Mouse (Mus musculus) kidney, adult 10 weeks (tissue): Measurements from ENCODE around the gene 1700049E17Rik1. TPM values are rescaled to one million over a fixed set of nuclear protein-coding genes. Genes with fewer than 3 reads are reported as not detected.

Experiments
- polyA plus RNA-seq: library from polyadenylated mRNA; stranded (reverse); fragments of 350-450 nt; fragmentation: Illumina TruSeq; extraction: RNeasy Lipid Tissue Mini Kit (QIAGEN cat#74804); gene quantifications from one replicate; pipeline ENCODE4 v1.2.3, GENCODE M21; 2014; ENCODE audit warnings: low read depth, low replicate concordance

The 1700049E17Rik1 gene
- not detected for polyA plus RNA-seq

GRCm38 (mm10) chr14:41924649-41925048, at the start of gene 1700049E17Rik1:
Gene 1700049E17Rik1, plus strand, starts transcription at chr14:41924949.

GRCm38 (mm10) chr14:41907190-41907589, 17.6 kb upstream of the 1700049E17Rik1 start, which contains the start of gene Gm7980:
Gene Gm7980, minus strand, starts transcription at chr14:41907290.

GRCm38 (mm10) chr14:41943695-41944094, 18.9 kb downstream of the 1700049E17Rik1 start, which contains the start of gene 1700024B05Rik:
Gene 1700024B05Rik, plus strand, starts transcription at chr14:41943995.

GRCm38 (mm10) chr14:41967827-41968226, 43.1 kb downstream of the 1700049E17Rik1 start, which contains the start of gene Gm6401:
Gene Gm6401, minus strand, starts transcription at chr14:41967927.

Other genes with a start within 250 kb of the 1700049E17Rik1 start
- not detected for gene Gm8068, start 223.1 kb upstream of the 1700049E17Rik1 start, polyA plus RNA-seq
- not detected for gene Gm7929, start 174.3 kb upstream of the 1700049E17Rik1 start, polyA plus RNA-seq
- not detected for gene Gm47189, start 152.5 kb upstream of the 1700049E17Rik1 start, polyA plus RNA-seq
- gene Gm7980, start 17.7 kb upstream of the 1700049E17Rik1 start, polyA plus RNA-seq, result not detected
- not detected for gene 1700024B05Rik, start 19.0 kb downstream of the 1700049E17Rik1 start, polyA plus RNA-seq
- gene Gm6401, start 43.0 kb downstream of the 1700049E17Rik1 start, polyA plus RNA-seq, result not detected
- not detected for gene Gm3543, start 58.4 kb downstream of the 1700049E17Rik1 start, polyA plus RNA-seq
- not detected for gene Gm7951, start 192.4 kb downstream of the 1700049E17Rik1 start, polyA plus RNA-seq
- not detected for gene Gm17027, start 237.7 kb downstream of the 1700049E17Rik1 start, polyA plus RNA-seq